Mouse (Mus musculus): ENCODE results near the gene Zfp46. TPM values are rescaled to one million over a fixed set of nuclear protein-coding genes. Genes with fewer than 3 reads are reported as not detected.

The Zfp46 gene
- polyA plus RNA-seq, 1 experiment from 2014 or later: 47.7 TPM

DNA sequence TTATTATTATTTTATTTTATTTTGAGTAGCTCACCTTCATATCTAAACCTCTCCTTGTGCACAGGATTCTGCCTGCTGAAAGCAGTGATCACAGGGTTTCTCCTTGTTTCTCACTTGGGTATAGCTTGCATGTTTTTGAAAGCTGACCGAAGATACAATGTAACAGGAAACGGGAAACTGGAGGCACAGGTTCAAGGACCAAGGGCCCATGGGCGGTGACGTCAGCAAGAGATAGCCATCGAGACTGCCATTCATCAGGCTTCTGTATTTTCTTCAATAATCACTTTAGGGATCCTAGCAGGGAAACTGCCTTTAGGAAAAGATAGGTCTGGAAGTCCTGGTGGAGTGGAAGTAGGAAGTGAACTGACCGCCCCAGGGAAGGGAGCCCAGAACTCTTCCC is 7.2 kb downstream of the Zfp46 start:
- H3K9me3 ChIP-seq (ENCODE audit: control insufficient read depth, low read length): no peaks in the 10 kb centered on the region
- H3K4me2 ChIP-seq (ENCODE audit: low read length): no peak overlapping the region
- peaks cover 9% of the 10 kb centered on the region; the same call in 1 of the 2 replicates for H3K27me3 ChIP-seq (ENCODE audit: control insufficient read depth, insufficient read depth, low read length)
- peaks cover 16% of the 10 kb centered on the region; the same call in 1 of the 2 replicates for H3K4me1 ChIP-seq (ENCODE audit: control insufficient read depth, insufficient read depth, low read length)
- no peak overlapping the region for H3K27ac ChIP-seq (replicated peaks; ENCODE audit: low read depth, low read length)
- ATAC-seq (ENCODE audit: low FRiP score, low TSS enrichment): no peak
- 93% methylated on average over 6 of the region's 6 CpGs for WGBS
- H3K9ac ChIP-seq (replicated peaks; ENCODE audit: low read length): no peak overlapping the region
- peaks cover 78% of the 10 kb centered on the region for H3K36me3 ChIP-seq (ENCODE audit: control insufficient read depth, insufficient read depth, low read length)
- no peak overlapping the region for H3K4me3 ChIP-seq (replicated peaks; ENCODE audit: low read depth, low read length)
- no peak for DNase-seq

DNA sequence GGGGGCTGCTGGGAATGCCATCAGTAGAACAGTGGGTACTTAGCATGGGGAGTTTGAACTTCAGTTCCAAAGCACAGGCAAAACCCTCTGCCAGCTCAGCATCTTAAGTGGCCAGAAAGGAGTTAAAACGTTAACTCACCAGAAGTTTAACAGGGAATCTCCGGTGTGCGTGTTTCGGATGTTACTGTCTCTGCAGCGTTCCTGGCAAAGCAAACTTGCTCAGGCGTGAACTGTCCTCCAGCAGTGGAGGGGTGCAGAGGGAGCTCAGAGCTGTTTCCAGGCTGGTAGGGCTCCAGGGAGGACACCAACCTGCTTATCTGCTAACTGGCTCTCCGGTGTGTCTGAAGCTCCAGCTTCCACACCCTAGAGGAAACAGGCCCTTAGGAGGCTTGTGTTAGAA is 11.5 kb downstream of the Zfp46 start:
- Histone ChIP-seq H3K4me3 (replicated peaks; ENCODE audit: low read depth, low read length) (no peak overlapping the region), H3K27me3 (ENCODE audit: control insufficient read depth, insufficient read depth, low read length) (no peaks in the 10 kb centered on the region), H3K9ac (replicated peaks; ENCODE audit: low read length) (no peak overlapping the region), H3K36me3 (ENCODE audit: control insufficient read depth, insufficient read depth, low read length) (peaks cover 42% of the 10 kb centered on the region), H3K27ac (replicated peaks; ENCODE audit: low read depth, low read length) (no peak overlapping the region), H3K4me1 (ENCODE audit: control insufficient read depth, insufficient read depth, low read length) (0 out of 2 replicates have a peak, but pooled peaks cover 3% of the 10 kb centered on the region), H3K4me2 (ENCODE audit: low read length) (no peak overlapping the region), H3K9me3 (ENCODE audit: control insufficient read depth, low read length) (no peaks in the 10 kb centered on the region)
- ATAC-seq (ENCODE audit: low FRiP score, low TSS enrichment) (no peak), DNase-seq (no peak)
- WGBS: 69% methylated on average over 7 of the region's 7 CpGs

DNA sequence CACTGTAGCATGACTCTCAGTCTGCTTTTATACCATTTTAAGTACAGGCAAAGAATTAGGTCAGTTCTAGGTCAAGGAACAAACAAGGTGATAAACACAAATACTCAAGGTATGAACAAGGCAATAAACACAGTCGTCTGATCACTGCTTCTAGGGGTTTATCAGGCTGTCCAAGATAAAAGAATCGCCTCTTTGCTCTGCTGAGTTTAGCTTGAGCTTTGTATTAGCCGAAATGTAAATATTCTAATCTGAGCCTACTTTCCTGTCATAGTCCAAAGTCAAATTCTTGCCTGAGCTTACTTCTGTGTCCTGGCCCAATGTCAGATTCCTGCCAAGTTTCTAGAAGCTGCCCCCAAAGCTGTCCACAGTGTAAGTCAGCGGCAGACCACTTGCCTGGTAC is 18.0 kb downstream of the Zfp46 start:
- Histone ChIP-seq H3K27me3 (ENCODE audit: control insufficient read depth, insufficient read depth, low read length) (no peaks in the 10 kb centered on the region), H3K36me3 (ENCODE audit: control insufficient read depth, insufficient read depth, low read length) (no peaks in the 10 kb centered on the region), H3K4me1 (ENCODE audit: control insufficient read depth, insufficient read depth, low read length) (no peaks in the 10 kb centered on the region), H3K27ac (replicated peaks; ENCODE audit: low read depth, low read length) (no peak overlapping the region), H3K4me2 (ENCODE audit: low read length) (no peak overlapping the region), H3K9ac (replicated peaks; ENCODE audit: low read length) (no peak overlapping the region), H3K9me3 (ENCODE audit: control insufficient read depth, low read length) (no peaks in the 10 kb centered on the region), H3K4me3 (replicated peaks; ENCODE audit: low read depth, low read length) (no peak overlapping the region)
- ATAC-seq (ENCODE audit: low FRiP score, low TSS enrichment) (no peak), DNase-seq (no peak)
- 84% methylated on average over 4 of the region's 4 CpGs for WGBS

- H3K4me3 ChIP-seq (replicated peaks; ENCODE audit: low read depth, low read length): no peak overlapping the region
- no peaks in the 10 kb centered on the region for H3K27me3 ChIP-seq (ENCODE audit: control insufficient read depth, insufficient read depth, low read length)
- no peak overlapping the region for H3K9ac ChIP-seq (replicated peaks; ENCODE audit: low read length)
- no peaks in the 10 kb centered on the region for H3K9me3 ChIP-seq (ENCODE audit: control insufficient read depth, low read length)
- ATAC-seq (ENCODE audit: low FRiP score, low TSS enrichment) (no peak), DNase-seq (no peak)
- no peaks in the 10 kb centered on the region for H3K36me3 ChIP-seq (ENCODE audit: control insufficient read depth, insufficient read depth, low read length)
- no peak overlapping the region for H3K4me2 ChIP-seq (ENCODE audit: low read length)
- no peak overlapping the region for H3K27ac ChIP-seq (replicated peaks; ENCODE audit: low read depth, low read length)
- WGBS: 50% methylated on average over 2 of the region's 2 CpGs
- H3K4me1 ChIP-seq (ENCODE audit: control insufficient read depth, insufficient read depth, low read length): no peaks in the 10 kb centered on the region
These were observed 19.7 kb downstream of the Zfp46 start for GRCm38 (mm10) chr4:136304181-136304580.

DNA sequence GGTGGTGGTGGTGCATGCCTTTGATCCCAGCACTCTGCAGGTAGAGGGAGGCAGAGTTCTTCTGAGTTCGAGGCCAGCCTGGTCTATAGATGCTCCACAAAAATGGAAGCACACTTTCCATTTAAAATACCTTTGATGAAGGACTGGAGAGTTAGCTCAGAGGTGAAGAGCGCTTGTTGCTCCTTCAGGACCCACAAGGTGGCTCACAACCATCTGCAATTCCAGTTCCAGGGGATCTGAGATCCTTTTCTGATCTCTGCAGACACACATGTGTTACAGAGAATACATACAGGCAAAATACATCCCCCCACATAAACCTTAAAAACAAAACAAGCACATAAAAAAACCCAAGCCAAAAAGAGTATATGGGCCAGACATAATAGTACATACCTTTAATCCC is 23.9 kb downstream of the Zfp46 start:
- WGBS: 48% methylated on average over 2 of the region's 2 CpGs
- Histone ChIP-seq H3K36me3 (ENCODE audit: control insufficient read depth, insufficient read depth, low read length) (no peaks in the 10 kb centered on the region), H3K4me2 (ENCODE audit: low read length) (no peak overlapping the region), H3K27me3 (ENCODE audit: control insufficient read depth, insufficient read depth, low read length) (no peaks in the 10 kb centered on the region), H3K4me3 (replicated peaks; ENCODE audit: low read depth, low read length) (no peak overlapping the region), H3K27ac (replicated peaks; ENCODE audit: low read depth, low read length) (no peak overlapping the region), H3K9me3 (ENCODE audit: control insufficient read depth, low read length) (no peaks in the 10 kb centered on the region), H3K4me1 (ENCODE audit: control insufficient read depth, insufficient read depth, low read length) (peaks cover 19% of the 10 kb centered on the region), H3K9ac (replicated peaks; ENCODE audit: low read length) (no peak overlapping the region)
- DNase-seq (peak; percentile 52), ATAC-seq (ENCODE audit: low FRiP score, low TSS enrichment) (no peak)

DNA sequence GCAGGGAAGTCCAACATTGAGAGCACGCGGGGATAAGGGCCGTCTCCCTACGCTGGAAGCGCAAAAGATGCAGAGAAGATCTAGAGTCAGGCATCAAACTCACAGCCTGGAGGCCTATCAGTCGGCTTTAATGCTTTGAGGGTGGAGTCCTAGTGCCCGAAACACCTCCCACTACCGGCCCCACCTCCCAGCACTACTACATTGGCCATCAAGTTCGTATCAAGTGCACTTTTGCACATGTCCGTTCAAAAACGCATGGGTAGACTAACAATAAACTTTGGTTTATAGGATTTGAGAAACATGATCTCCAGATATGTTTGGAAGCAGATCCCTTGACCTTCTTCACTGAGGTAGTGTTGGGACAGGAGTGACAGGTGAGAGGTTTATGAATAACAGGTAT is 25.3 kb downstream of the Zfp46 start:
- Histone ChIP-seq H3K36me3 (ENCODE audit: control insufficient read depth, insufficient read depth, low read length) (no peaks in the 10 kb centered on the region), H3K27me3 (ENCODE audit: control insufficient read depth, insufficient read depth, low read length) (no peaks in the 10 kb centered on the region), H3K27ac (replicated peaks; ENCODE audit: low read depth, low read length) (peak overlapping the region; percentile 94), H3K4me2 (ENCODE audit: low read length) (peak overlapping the region; percentile 59), H3K9ac (replicated peaks; ENCODE audit: low read length) (peak overlapping the region; percentile 84), H3K9me3 (ENCODE audit: control insufficient read depth, low read length) (no peaks in the 10 kb centered on the region), H3K4me3 (replicated peaks; ENCODE audit: low read depth, low read length) (peak overlapping the region; percentile 100), H3K4me1 (ENCODE audit: control insufficient read depth, insufficient read depth, low read length) (peaks cover 33% of the 10 kb centered on the region)
- no peak for ATAC-seq (ENCODE audit: low FRiP score, low TSS enrichment)
- peak; percentile 42 for DNase-seq
- WGBS: 8% methylated on average over 11 of the region's 11 CpGs

DNA sequence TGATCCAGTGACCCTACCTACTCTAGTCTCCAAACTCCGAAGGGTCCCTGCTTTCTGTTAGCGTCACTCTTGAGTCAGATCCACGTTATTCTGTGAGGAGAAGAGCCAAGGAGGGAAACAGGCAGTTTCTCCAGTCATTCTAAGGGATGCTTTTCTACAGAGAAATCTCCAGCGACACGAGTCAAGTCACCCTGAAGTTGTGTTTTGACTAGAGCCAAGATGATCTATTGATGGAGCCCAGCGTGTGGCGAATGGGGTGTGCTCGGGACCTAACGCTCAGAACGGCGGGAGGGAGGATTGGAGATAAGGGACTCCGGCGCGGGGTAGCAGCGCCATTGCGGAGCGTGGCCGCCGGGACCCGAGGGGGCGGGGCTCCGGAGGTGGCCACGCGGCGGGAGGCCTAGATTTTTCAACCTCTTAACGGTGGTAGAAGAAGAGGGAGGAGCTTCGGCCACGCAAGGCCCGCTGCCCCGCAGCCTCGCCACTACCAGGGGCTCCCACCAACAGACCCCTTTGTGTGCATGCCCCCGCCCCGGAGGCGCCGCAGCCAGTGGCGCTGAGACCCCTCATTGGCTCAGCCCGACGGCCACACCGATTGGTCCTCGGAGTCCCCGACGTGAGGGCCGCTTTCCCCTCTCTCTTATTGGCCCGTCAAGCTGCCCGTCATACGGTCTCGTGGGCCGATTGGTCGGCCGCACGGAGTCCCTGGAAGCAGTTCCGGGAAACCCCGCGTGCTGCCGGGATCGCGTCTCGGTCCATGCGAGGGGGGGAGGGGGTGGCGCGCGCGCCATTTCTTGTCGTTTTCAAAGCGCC is 26.0 kb downstream of the Zfp46 start, which contains the start of gene Hnrnpr:
Gene Hnrnpr (plus strand): TSS at position 714 of the 813 bp plus-strand sequence.
- Histone ChIP-seq H3K4me1 (ENCODE audit: control insufficient read depth, insufficient read depth, low read length) (peaks cover 38% of the 10 kb centered on the region), H3K36me3 (ENCODE audit: control insufficient read depth, insufficient read depth, low read length) (no peaks in the 10 kb centered on the region), H3K9me3 (ENCODE audit: control insufficient read depth, low read length) (no peaks in the 10 kb centered on the region), H3K27me3 (ENCODE audit: control insufficient read depth, insufficient read depth, low read length) (no peaks in the 10 kb centered on the region), H3K27ac (replicated peaks; ENCODE audit: low read depth, low read length) (peak within 1 kb of the TSS; percentile 98), H3K4me2 (ENCODE audit: low read length) (peak within 1 kb of the TSS; percentile 87), H3K4me3 (replicated peaks; ENCODE audit: low read depth, low read length) (peak within 1 kb of the TSS; percentile 100), H3K9ac (replicated peaks; ENCODE audit: low read length) (peak within 1 kb of the TSS; percentile 99)
- DNase-seq: peak; percentile 99
- peak; percentile 99 for ATAC-seq (ENCODE audit: low FRiP score, low TSS enrichment)
- WGBS: under 1% methylated on average over 59 of the region's 65 CpGs

DNA sequence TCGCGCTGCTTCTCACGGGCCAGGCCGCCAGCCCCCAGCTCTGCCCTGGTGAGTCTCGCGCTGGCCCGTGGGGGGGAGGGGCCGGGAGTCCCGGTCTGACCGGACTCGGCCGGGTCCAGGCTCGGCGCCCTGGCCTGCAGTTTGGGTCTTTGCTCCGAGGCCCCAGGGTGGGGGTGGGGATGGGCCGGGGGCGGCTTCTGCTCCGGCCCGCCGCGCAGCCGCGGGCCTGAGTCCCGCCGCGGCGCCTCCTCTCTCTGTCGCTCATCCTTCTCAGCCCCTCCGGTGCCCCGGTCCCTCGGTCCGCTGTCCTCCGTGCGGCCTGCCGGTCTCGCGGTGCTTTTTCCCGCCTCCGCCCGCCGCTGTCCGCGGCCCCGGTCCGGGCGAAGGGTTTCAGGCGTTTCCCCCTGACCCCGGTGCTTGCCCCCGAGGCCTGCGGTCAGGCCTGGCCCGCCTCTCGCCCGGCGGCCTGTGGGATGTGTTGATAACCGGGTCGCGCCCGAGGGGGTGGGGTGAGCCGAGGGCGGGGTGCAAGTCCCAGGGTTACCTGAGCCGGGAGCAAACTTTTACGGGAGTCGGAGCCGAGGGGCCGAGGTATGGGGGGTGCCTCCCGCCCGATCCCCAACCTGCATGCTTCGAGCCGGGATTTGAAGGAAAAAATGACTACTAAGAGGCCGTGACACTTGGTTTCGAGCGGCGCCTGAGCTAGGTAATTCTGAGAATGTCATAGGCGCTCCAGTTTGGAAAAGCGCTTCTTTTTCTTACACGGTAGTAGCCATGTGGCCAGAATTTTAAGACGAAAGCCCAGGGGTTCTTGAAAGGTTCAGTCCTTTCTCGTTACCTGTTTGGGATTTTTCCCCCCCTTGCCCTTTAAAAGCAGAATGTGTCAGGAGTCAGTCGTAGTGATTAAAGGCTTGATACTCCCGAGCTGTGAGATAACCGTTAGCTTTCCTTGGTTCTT is 26.8 kb downstream of the Zfp46 start:
- Histone ChIP-seq H3K27ac (replicated peaks; ENCODE audit: low read depth, low read length) (peak overlapping the region; percentile 98), H3K9ac (replicated peaks; ENCODE audit: low read length) (peak overlapping the region; percentile 99), H3K4me1 (ENCODE audit: control insufficient read depth, insufficient read depth, low read length) (peaks cover 38% of the 10 kb centered on the region), H3K9me3 (ENCODE audit: control insufficient read depth, low read length) (no peaks in the 10 kb centered on the region), H3K36me3 (ENCODE audit: control insufficient read depth, insufficient read depth, low read length) (no peaks in the 10 kb centered on the region; the same call in 1 of the 2 replicates), H3K4me2 (ENCODE audit: low read length) (peak overlapping the region; percentile 87), H3K4me3 (replicated peaks; ENCODE audit: low read depth, low read length) (peak overlapping the region; percentile 100), H3K27me3 (ENCODE audit: control insufficient read depth, insufficient read depth, low read length) (no peaks in the 10 kb centered on the region)
- WGBS: under 1% methylated on average over 77 of the region's 81 CpGs
- no peak for ATAC-seq (ENCODE audit: low FRiP score, low TSS enrichment)
- peak; percentile 53 for DNase-seq
